Mouse (Mus musculus) midbrain, postnatal 0 days (tissue): ENCODE results near the gene Nmt2. TPM values are rescaled to one million over a fixed set of nuclear protein-coding genes. Genes with fewer than 3 reads are reported as not detected.

ENCODE experiments used
- ATAC-seq: fragments of 200-750 bp; cut with Nextera tagmentation; 2 replicates; pipeline ENCODE4 v1.8.0; 2017; ENCODE audit warnings: moderate number of reproducible peaks, mild to moderate bottlenecking, moderate TSS enrichment, moderate library complexity; ENCODE audit not compliant: low FRiP score
- DNase-seq: peaks from one replicate; pipeline ENCODE4 v3.0.0-alpha.2; 2015; ENCODE audit warnings: low spot score
- H3K27ac ChIP-seq: fragments of 300-500 bp; sonication (generic); 2 replicates; pipeline ENCODE4 v1.5.1; 2014; ENCODE audit warnings: low read depth, mild to moderate bottlenecking, low read length, mixed read lengths
- H3K27me3 ChIP-seq: fragments of 300-500 bp; sonication (generic); 2 replicates; pipeline ENCODE4 v1.6.1; 2014; ENCODE audit warnings: low read length, control low read depth, mixed read lengths; ENCODE audit not compliant: insufficient read depth
- H3K36me3 ChIP-seq: fragments of 300-500 bp; sonication (generic); 2 replicates; pipeline ENCODE4 v1.6.1; 2014; ENCODE audit warnings: low read length, control low read depth, mixed read lengths; ENCODE audit not compliant: insufficient read depth
- H3K4me1 ChIP-seq: fragments of 300-500 bp; sonication (generic); 2 replicates; pipeline ENCODE4 v1.6.1; 2014; ENCODE audit warnings: mild to moderate bottlenecking, control low read depth, antibody characterized with exemption, low read length, mixed read lengths; ENCODE audit not compliant: insufficient read depth
- H3K4me2 ChIP-seq: fragments of 300-500 bp; sonication (generic); 2 replicates; pipeline ENCODE4 v1.6.1; 2014; ENCODE audit warnings: low read depth, mild to moderate bottlenecking, low read length, mixed read lengths; ENCODE audit not compliant: poor library complexity, severe bottlenecking
- H3K4me3 ChIP-seq: fragments of 300-500 bp; sonication (generic); 2 replicates; pipeline ENCODE4 v1.5.1; 2014; ENCODE audit warnings: low read depth, mild to moderate bottlenecking, low read length, moderate library complexity
- H3K9ac ChIP-seq: fragments of 300-500 bp; sonication (generic); replicated peaks from 2 replicates; pipeline ENCODE4 v1.6.1; 2014; ENCODE audit warnings: mild to moderate bottlenecking, low read length, moderate library complexity, mixed read lengths; ENCODE audit not compliant: poor library complexity, severe bottlenecking
- H3K9me3 ChIP-seq: fragments of 300-500 bp; sonication (generic); 2 replicates; pipeline ENCODE4 v1.6.1; 2016; ENCODE audit warnings: low read length, control low read depth
- CTCF ChIP-seq: IDR thresholded peaks from 2 replicates; pipeline ENCODE4 v1.5.1; 2016; ENCODE audit warnings: antibody characterized with exemption, mild to moderate bottlenecking
- WGBS: fragments of 180-500 bp; shearing (Covaris S2); extraction: QIAGEN DNeasy Blood & Tissue Kit; methylation state at CpG from one replicate; pipeline ENCODE4 v1.1.7; 2014; 5-methylcytosine and 5-hydroxymethylcytosine counted together
- polyA plus RNA-seq: library from polyadenylated mRNA; unstranded; fragments of >200 nt; fragmentation: Nextera tagmentation; extraction: Ambion mirVana; gene quantifications from 2 replicates; pipeline ENCODE4 v1.2.1, GENCODE M21; 2015
- total RNA-seq: library from RNA; depleted of rRNA; stranded (reverse); fragments of >200 nt; gene quantifications from 2 replicates; pipeline ENCODE4 v1.2.3, GENCODE M21; 2014; rRNA removed

Gene Nmt2
- total and polyA plus RNA-seq, 2 experiments from 2014 or later, result 79.9 to 108 TPM

GRCm38 (mm10) chr2:3353160-3353559, 69.1 kb downstream of the Nmt2 start:
- no peaks in the 10 kb centered on the region for H3K4me1 ChIP-seq
- H3K9ac ChIP-seq, result no peak overlapping the region
- ATAC-seq (no peak), DNase-seq (no peak)
- no peak overlapping the region for H3K27ac ChIP-seq
- no peak overlapping the region for H3K4me2 ChIP-seq
- TF ChIP-seq CTCF, result no peak
- H3K27me3 ChIP-seq, result no peaks in the 10 kb centered on the region
- H3K4me3 ChIP-seq, result no peak overlapping the region
- H3K36me3 ChIP-seq, result no peaks in the 10 kb centered on the region
- no peaks in the 10 kb centered on the region for H3K9me3 ChIP-seq

- ATAC-seq (no peak), DNase-seq (no peak)
- H3K9ac ChIP-seq, result no peak overlapping the region
- H3K9me3 ChIP-seq, result no peaks in the 10 kb centered on the region
- H3K4me1 ChIP-seq, result no peaks in the 10 kb centered on the region
- no peak for TF ChIP-seq CTCF
- no peak overlapping the region for H3K27ac ChIP-seq
- H3K4me2 ChIP-seq, result no peak overlapping the region
- no peak overlapping the region for H3K4me3 ChIP-seq
- WGBS, result 95% methylated on average over 8 of the region's 8 CpGs
- no peaks in the 10 kb centered on the region for H3K36me3 ChIP-seq
- no peaks in the 10 kb centered on the region for H3K27me3 ChIP-seq
Observed at GRCm38 (mm10) chr2:3355793-3356192, 71.8 kb downstream of the Nmt2 start.

GRCm38 (mm10) chr2:3356311-3356710, 72.3 kb downstream of the Nmt2 start:
- no peaks in the 10 kb centered on the region for H3K27me3 ChIP-seq
- no peak overlapping the region for H3K27ac ChIP-seq
- no peaks in the 10 kb centered on the region for H3K4me1 ChIP-seq
- H3K9ac ChIP-seq, result no peak overlapping the region
- H3K9me3 ChIP-seq, result no peaks in the 10 kb centered on the region
- H3K36me3 ChIP-seq, result no peaks in the 10 kb centered on the region
- ATAC-seq (no peak), DNase-seq (no peak)
- no peak overlapping the region for H3K4me2 ChIP-seq
- 79% methylated on average over 3 of the region's 3 CpGs for whole genome bisulfite sequencing
- no peak for TF ChIP-seq CTCF
- no peak overlapping the region for H3K4me3 ChIP-seq

GRCm38 (mm10) chr2:3357887-3358286, 73.9 kb downstream of the Nmt2 start:
- Histone ChIP-seq H3K27me3 (no peaks in the 10 kb centered on the region), H3K4me3 (no peak overlapping the region), H3K4me1 (no peaks in the 10 kb centered on the region), H3K4me2 (no peak overlapping the region), H3K9ac (no peak overlapping the region), H3K9me3 (no peaks in the 10 kb centered on the region), H3K27ac (no peak overlapping the region), H3K36me3 (no peaks in the 10 kb centered on the region)
- DNase-seq (no peak), ATAC-seq (no peak)
- no peak for TF ChIP-seq CTCF
- WGBS, result 77% methylated on average over 3 of the region's 3 CpGs

DNA sequence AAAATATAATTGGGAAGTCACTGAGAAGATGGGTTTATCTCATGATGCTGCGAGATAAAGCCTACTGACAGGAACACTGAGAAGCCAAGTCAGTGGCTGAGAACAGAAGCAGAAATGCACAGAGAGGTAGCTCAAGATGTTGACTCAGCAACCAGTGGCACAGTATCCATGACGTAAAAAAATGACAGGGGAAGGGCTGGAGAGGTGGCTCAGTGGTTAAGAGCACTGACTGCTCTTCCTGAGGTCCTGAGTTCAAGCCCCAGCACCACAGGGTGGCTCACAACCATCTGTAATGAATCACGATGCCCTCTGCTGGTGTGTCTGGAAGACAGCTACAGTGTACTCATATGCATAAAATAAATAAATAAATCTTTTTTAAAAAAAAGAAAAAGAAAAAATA, 77.1 kb downstream of the Nmt2 start:
- Histone ChIP-seq H3K27me3 (no peaks in the 10 kb centered on the region), H3K9me3 (no peaks in the 10 kb centered on the region), H3K9ac (no peak overlapping the region), H3K27ac (no peak overlapping the region), H3K4me3 (no peak overlapping the region), H3K4me2 (no peak overlapping the region), H3K36me3 (no peaks in the 10 kb centered on the region), H3K4me1 (no peaks in the 10 kb centered on the region)
- DNase-seq (no peak), ATAC-seq (no peak)
- TF ChIP-seq CTCF, result no peak
- WGBS, result 87% methylated on average over 3 of the region's 3 CpGs

- Histone ChIP-seq H3K4me3 (no peak overlapping the region), H3K27me3 (no peaks in the 10 kb centered on the region), H3K27ac (no peak overlapping the region), H3K4me1 (no peaks in the 10 kb centered on the region), H3K4me2 (no peak overlapping the region), H3K36me3 (no peaks in the 10 kb centered on the region), H3K9me3 (no peaks in the 10 kb centered on the region), H3K9ac (no peak overlapping the region)
- WGBS, result 26% methylated on average over 4 of the region's 4 CpGs
- DNase-seq (peak; percentile 36), ATAC-seq (no peak)
- peak; percentile 56 for TF ChIP-seq CTCF
Observed at GRCm38 (mm10) chr2:3365127-3365526, 81.1 kb downstream of the Nmt2 start.

Other genes starting within 250 kb of the Nmt2 start
- 59.2 and 65.8 TPM in 2 replicates for gene Fam171a1, start 170.0 kb upstream of the Nmt2 start, total RNA-seq
- gene Fam171a1, start 170.0 kb upstream of the Nmt2 start, polyA plus RNA-seq, result 34.4 and 35.4 TPM in 2 replicates
- 6.0 and 8.5 TPM in 2 replicates for gene Rpp38, start 48.4 kb downstream of the Nmt2 start, total RNA-seq
- 7.3 TPM in 2 replicates for gene Rpp38, start 48.4 kb downstream of the Nmt2 start, polyA plus RNA-seq
- 1.5 TPM in 1 of 2 replicates, not detected in the other for gene Acbd7, start 52.0 kb downstream of the Nmt2 start, total RNA-seq
- 10.5 and 12.3 TPM in 2 replicates for gene Acbd7, start 52.0 kb downstream of the Nmt2 start, polyA plus RNA-seq
- not detected in 2 replicates for gene Olah, start 113.0 kb downstream of the Nmt2 start, total RNA-seq
- 0.11 and 0.20 TPM in 2 replicates for gene Olah, start 113.0 kb downstream of the Nmt2 start, polyA plus RNA-seq
- gene Meig1, start 138.4 kb downstream of the Nmt2 start, total RNA-seq, result 0.76 and 7.2 TPM in 2 replicates
- gene Meig1, start 138.4 kb downstream of the Nmt2 start, polyA plus RNA-seq, result 10.3 and 19.0 TPM in 2 replicates
- gene Dclre1c, start 139.9 kb downstream of the Nmt2 start, total RNA-seq, result 6.6 and 9.4 TPM in 2 replicates
- gene Dclre1c, start 139.9 kb downstream of the Nmt2 start, polyA plus RNA-seq, result 6.3 and 6.8 TPM in 2 replicates
- gene Suv39h2, start 190.8 kb downstream of the Nmt2 start, total RNA-seq, result 5.6 and 6.7 TPM in 2 replicates
- gene Suv39h2, start 190.8 kb downstream of the Nmt2 start, polyA plus RNA-seq, result 4.8 and 4.9 TPM in 2 replicates
- 10.6 TPM in 2 replicates for gene Gm45902, start 228.6 kb downstream of the Nmt2 start, total RNA-seq
- gene Gm45902, start 228.6 kb downstream of the Nmt2 start, polyA plus RNA-seq, result 4.8 and 5.2 TPM in 2 replicates
- gene Hspa14, start 228.6 kb downstream of the Nmt2 start, total RNA-seq, result 45.1 and 47.2 TPM in 2 replicates
- gene Hspa14, start 228.6 kb downstream of the Nmt2 start, polyA plus RNA-seq, result 42.7 and 45.8 TPM in 2 replicates
- 0.47 and 0.55 TPM in 2 replicates for gene Cdnf, start 228.8 kb downstream of the Nmt2 start, total RNA-seq
- 0.23 and 0.58 TPM in 2 replicates for gene Cdnf, start 228.8 kb downstream of the Nmt2 start, polyA plus RNA-seq